Mouse (Mus musculus): Measurements from ENCODE around the gene Tmem123.

The Tmem123 gene

DNA sequence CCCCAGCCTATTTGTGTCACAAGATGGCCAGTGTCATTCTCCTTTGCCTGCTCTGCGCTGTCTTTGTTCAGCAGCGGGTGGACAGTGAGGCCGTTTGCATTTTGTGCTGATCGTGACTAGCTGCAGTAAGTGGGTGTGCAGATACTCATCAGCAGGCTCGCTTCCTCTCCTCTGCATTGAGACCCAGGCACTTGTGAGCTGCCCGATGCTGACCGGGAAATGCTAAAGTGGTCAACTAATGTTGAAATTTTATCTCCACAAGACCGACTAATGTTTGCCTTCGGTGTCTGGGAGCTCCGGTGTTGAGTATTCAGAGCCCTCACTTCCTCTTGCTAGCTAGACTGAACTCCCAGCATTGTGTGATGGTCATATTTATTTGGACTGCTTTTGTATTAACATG, 10.7 kb downstream of the Tmem123 start:
- in situ Hi-C loops (cut with MboI, MseI): no loop called here

DNA sequence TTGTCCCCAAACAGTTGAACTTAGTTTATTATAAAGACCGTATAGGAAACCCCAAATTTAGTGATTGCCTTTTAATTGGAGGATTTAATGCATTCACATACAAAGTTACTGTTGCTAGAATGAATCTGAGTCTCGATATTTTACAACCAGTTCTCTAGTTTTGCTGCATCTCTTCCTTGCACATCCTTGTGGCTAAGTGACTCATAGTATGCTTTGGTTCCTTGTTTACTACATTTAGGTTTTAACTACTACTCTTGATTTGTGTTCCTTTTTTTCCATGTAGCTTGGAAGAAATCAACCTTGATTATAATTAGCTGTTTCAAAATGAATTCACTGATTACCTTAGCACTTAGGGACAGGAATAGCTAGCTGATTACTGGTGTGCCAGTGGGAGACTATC, 11.2 kb downstream of the Tmem123 start:
- in situ Hi-C loops (cut with MboI, MseI): loop anchor here (5.0 kb wide), 1 partner anchor 42 kb away; no protein-coding TSS in a partner anchor

DNA sequence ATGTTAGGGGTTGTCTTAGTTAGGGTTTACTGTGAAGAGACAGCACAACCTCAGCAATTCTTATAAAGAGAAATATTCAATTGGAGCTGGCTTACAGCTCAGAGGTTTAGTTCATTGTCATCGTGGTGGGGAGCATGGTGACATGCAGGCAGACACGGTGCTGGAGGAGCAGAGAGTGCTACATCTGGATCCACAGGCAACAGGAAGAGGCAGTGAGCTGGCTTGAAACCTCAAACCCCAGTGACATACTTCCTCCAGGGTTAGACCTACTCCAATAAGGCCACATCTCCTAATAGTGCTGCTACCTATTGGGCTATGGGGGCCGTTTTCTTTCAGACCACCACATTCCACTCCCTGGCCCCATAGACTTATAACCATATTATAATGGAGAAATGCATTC, 12.1 kb downstream of the Tmem123 start:
- in situ Hi-C loops (cut with MboI, MseI): loop anchor here (5.0 kb wide), 1 partner anchor 41 kb away; no protein-coding TSS in a partner anchor

DNA sequence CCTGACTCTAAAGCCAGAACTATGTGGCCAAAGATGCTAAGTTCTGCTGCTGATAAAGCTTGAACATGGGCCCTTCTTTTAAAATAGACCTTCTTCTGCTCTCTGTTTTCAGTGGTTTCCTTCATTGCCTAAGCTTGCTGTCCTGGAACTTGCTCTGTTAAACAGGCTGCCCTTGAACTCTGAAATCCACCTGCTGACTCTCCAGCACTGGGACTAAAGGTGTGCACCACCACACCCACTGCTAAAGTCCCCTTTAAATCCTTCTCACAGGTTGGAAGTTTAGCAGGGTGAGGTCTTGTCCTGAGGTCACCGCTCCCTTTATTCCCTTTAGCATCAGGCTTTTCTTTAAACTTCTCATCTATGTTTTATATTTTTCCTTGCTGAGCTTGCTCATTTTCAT, 13.1 kb downstream of the Tmem123 start:
- in situ Hi-C loops (cut with MboI, MseI): loop anchor here (5.0 kb wide), 1 partner anchor 40 kb away; no protein-coding TSS in a partner anchor

GRCm38 (mm10) chr9:7777652-7778051, 13.8 kb downstream of the Tmem123 start:
- in situ Hi-C loops (cut with MboI, MseI): loop anchor here (5.0 kb wide), 1 partner anchor 40 kb away; no protein-coding TSS in a partner anchor

DNA sequence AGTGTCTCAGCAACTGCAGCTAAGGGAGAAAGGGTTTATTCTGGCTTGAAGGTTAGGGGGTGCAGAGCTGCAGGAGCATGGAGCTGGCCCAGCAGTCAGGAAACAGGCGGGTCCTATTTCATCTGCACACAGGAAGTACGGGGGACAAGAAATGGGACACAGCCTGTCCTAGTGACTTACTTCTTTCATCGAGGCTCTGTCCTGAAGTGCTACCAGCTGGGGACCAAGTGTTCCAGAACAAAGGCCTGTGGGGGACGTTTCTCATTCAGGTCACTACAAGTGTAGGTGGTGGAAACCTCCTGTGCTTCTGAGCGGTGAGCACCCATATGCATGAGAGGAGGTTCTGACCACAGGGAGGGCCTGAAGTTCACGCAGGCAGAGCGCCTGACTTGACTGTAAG, 14.9 kb downstream of the Tmem123 start:
- in situ Hi-C loops (cut with MboI, MseI): loop anchor here (5.0 kb wide), 1 partner anchor 39 kb away; no protein-coding TSS in a partner anchor

DNA sequence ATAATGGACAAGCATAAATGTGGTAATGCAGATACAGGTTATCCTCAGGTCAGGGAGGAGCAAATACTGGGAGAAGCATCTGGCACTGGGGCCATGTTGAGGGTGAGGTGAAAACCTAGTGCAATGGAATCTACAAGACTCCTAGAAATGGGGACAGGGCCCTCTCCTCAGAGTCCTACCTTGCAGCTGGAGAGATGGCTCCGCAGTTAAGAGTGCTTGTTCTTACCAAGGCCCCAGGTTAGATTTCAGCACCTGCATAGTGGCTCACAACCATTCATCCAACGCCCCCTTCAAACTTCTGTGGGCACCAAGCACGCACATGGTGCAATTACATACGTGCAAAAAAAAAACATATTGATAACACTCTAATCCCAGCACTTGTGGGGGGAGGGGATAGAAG, 15.9 kb downstream of the Tmem123 start:
- in situ Hi-C loops (cut with MboI, MseI): loop anchor here (5.0 kb wide), 1 partner anchor 38 kb away; no protein-coding TSS in a partner anchor

GRCm38 (mm10) chr9:7780250-7781150, 16.7 kb downstream of the Tmem123 start:
- in situ Hi-C loops (cut with MboI, MseI): no loop called here

- in situ Hi-C loops (cut with MboI, MseI): no loop called here
These were observed 20.2 kb downstream of the Tmem123 start for GRCm38 (mm10) chr9:7783823-7784614.

- in situ Hi-C loops (cut with MboI, MseI): no loop called here
These were observed 20.8 kb downstream of the Tmem123 start for GRCm38 (mm10) chr9:7784615-7785012.

GRCm38 (mm10) chr9:7785396-7785795, 21.6 kb downstream of the Tmem123 start:
- in situ Hi-C loops (cut with MboI, MseI): no loop called here

- in situ Hi-C loops (cut with MboI, MseI): no loop called here
These were observed 22.2 kb downstream of the Tmem123 start for GRCm38 (mm10) chr9:7786086-7786485.

- in situ Hi-C loops (cut with MboI, MseI): no loop called here
These were observed 24.6 kb downstream of the Tmem123 start for GRCm38 (mm10) chr9:7788411-7788810.

GRCm38 (mm10) chr9:7789764-7790575, 26.1 kb downstream of the Tmem123 start:
- in situ Hi-C loops (cut with MboI, MseI): no loop called here

- in situ Hi-C loops (cut with MboI, MseI): no loop called here
These were observed 26.8 kb downstream of the Tmem123 start for GRCm38 (mm10) chr9:7790580-7791084.

- in situ Hi-C loops (cut with MboI, MseI): no loop called here
These were observed 29.7 kb downstream of the Tmem123 start for GRCm38 (mm10) chr9:7793561-7793960.

GRCm38 (mm10) chr9:7795581-7795980, 31.7 kb downstream of the Tmem123 start:
- in situ Hi-C loops (cut with MboI, MseI): no loop called here

DNA sequence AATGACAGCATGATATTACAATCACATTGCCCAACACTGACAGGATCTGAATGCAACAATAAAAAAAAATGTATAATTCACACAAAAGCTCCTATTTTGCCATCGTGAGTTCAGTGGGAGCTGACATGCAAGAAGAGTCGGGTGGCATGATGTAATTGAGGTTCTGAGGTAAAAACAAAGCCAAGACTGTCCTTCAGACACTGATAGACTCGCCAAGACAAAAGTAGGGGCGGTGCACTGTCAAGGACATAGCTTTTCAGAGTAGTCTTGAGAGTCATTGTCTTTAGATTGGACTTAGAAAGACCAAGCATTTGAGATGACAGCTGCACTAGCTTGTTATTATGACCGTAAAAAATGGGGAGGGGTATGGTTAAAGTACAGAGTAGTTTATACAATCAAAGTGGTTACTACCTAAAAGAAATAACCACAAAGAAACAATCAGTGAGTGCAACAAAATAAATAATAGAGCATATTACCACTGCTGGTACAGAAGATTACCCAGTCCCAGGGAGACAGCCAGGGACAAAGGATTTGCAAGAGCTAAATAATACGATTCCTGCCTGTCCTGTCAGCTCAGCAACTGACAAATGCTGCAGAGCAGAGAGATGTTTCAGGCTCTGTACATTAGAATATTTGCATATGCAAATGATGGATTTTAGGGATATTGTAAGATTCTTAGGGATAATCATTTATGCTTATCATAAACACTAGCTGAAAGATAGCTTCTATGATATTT, 32.5 kb downstream of the Tmem123 start:
- in situ Hi-C loops (cut with MboI, MseI): no loop called here

GRCm38 (mm10) chr9:7797542-7797941, 33.7 kb downstream of the Tmem123 start:
- in situ Hi-C loops (cut with MboI, MseI): no loop called here

GRCm38 (mm10) chr9:7798555-7798954, 34.7 kb downstream of the Tmem123 start:
- in situ Hi-C loops (cut with MboI, MseI): no loop called here

Measured in regulatory T cell (primary cell).